ENCODE assay signal across 10 mouse cellular contexts in the genomic region with DNA sequence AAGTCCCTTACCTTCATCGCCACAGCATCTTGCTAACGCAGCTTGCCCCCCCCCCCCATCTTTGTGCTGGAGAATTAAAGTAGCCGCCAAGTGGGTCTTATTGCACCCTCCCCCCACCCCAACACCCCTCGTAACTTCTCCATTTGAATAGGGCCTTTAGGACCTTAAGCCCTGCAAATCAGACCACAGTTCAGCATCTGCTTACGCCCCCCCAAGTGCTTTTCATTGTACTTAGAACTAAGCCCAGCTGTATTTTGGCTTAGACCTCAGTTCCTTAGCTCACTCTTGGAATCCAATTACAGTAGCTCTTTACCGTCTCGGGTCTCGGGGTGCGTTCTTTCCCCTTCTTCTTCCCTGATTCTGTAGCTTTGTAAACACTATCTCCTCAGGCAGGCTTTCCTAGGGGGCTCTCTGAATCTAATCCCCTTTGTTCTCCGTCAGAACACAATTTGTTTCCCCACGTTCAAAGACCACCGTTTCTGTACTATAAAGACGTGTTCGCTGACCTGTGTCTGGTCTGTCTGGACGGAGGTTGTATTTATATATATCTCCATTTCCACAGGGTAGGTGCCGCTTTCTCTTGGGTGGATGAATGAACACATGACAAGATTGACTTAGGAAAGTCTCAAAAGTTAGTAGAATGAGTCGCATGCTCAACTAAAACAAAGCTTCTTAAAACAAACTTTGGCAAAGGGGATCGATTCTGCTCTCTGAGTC.
DNase-seq lines count a peak whose midpoint lies in the region; ATAC-seq lines count a peak whose summit lies in the region.
"Had no signal": no experiment of that assay in that cellular context is flagged by ENCODE, and none has a peak within 500 bp of the region (broad histone marks: within the 10 kb centered on the region; RNA-seq: fewer than 3 reads in every experiment).

No protein-coding gene starts in this region.

- no peaks in the 10 kb centered on the region for H3K36me3 ChIP-seq in heart, embryonic 13.5 days
- no peaks in the 10 kb centered on the region for H3K36me3 ChIP-seq in hindbrain, embryonic 11.5 days (ENCODE audit: control insufficient read depth, insufficient read depth, low read length)
- H3K36me3 ChIP-seq in midbrain, embryonic 13.5 days = no peaks in the 10 kb centered on the region

- H3K9ac ChIP-seq in heart, embryonic 13.5 days = peak overlapping the region; percentile 50
- no peak overlapping the region for H3K9ac ChIP-seq in hindbrain, embryonic 11.5 days (ENCODE audit: low read depth, low read length)
- no peak overlapping the region; the same call in 1 of the 2 replicates for H3K9ac ChIP-seq in midbrain, embryonic 13.5 days (replicated peaks)

- peaks cover 13% of the 10 kb centered on the region for H3K4me1 ChIP-seq in heart, embryonic 13.5 days
- H3K4me1 ChIP-seq in hindbrain, embryonic 11.5 days (replicated peaks; ENCODE audit: control insufficient read depth, insufficient read depth, low read length) = no peaks in the 10 kb centered on the region
- peaks cover 14% of the 10 kb centered on the region for H3K4me1 ChIP-seq in midbrain, embryonic 13.5 days (replicated peaks)

- no peak for DNase-seq in heart, adult 8-10 months (ENCODE audit: low spot score)
- peak; percentile 34 for DNase-seq in R1 (ENCODE audit: low read depth, low spot score)
- DNase-seq in hindbrain, embryonic 11.5 days (ENCODE audit: low spot score) = peak; percentile 39
- DNase-seq in left cerebral cortex, adult 18-20 months (ENCODE audit: low spot score in 2 of 2) = no peak
- DNase-seq in cerebellum, postnatal 10 days = no peak
- no peak for DNase-seq in urinary bladder, adult 2 months (ENCODE audit: low spot score)
- DNase-seq: adrenal gland, adult 8-10 months; kidney, adult 8-10 months had no signal

- H3K4me2 ChIP-seq in heart, embryonic 13.5 days = peak overlapping the region; percentile 64
- H3K4me2 ChIP-seq in hindbrain, embryonic 11.5 days (replicated peaks; ENCODE audit: low read depth, low read length) = peak overlapping the region; percentile 30
- peak overlapping the region; percentile 55 for H3K4me2 ChIP-seq in midbrain, embryonic 13.5 days (replicated peaks)

- peak overlapping the region; percentile 35 for H3K4me3 ChIP-seq in heart, embryonic 13.5 days
- H3K4me3 ChIP-seq in hindbrain, embryonic 11.5 days (ENCODE audit: low read depth, low read length) = peak overlapping the region; percentile 16; the same call in 1 of the 2 replicates
- H3K4me3 ChIP-seq in midbrain, embryonic 13.5 days (replicated peaks) = peak overlapping the region; percentile 16

- 7% methylated on average over 18 of the region's 18 CpGs for WGBS in heart, embryonic 13.5 days
- WGBS in hindbrain, embryonic 11.5 days = 4% methylated on average over 18 of the region's 18 CpGs
- 1% methylated on average over 18 of the region's 18 CpGs for WGBS in midbrain, embryonic 13.5 days

- H3K9me3 ChIP-seq in heart, embryonic 13.5 days = no peaks in the 10 kb centered on the region
- no peaks in the 10 kb centered on the region for H3K9me3 ChIP-seq in hindbrain, embryonic 11.5 days (ENCODE audit: control insufficient read depth, low read length)
- no peaks in the 10 kb centered on the region for H3K9me3 ChIP-seq in midbrain, embryonic 13.5 days

- ATAC-seq in heart, embryonic 13.5 days (ENCODE audit: extremely low read depth, insufficient number of reproducible peaks, low FRiP score, low TSS enrichment) = no peak
- ATAC-seq in hindbrain, embryonic 11.5 days (ENCODE audit: low FRiP score) = no peak
- ATAC-seq in midbrain, embryonic 13.5 days = peak; percentile 82

- peaks cover 22% of the 10 kb centered on the region for H3K27me3 ChIP-seq in heart, embryonic 13.5 days (replicated peaks)
- no peaks in the 10 kb centered on the region for H3K27me3 ChIP-seq in hindbrain, embryonic 11.5 days (ENCODE audit: control insufficient read depth, insufficient read depth, low read length)
- H3K27me3 ChIP-seq in midbrain, embryonic 13.5 days = 0 out of 2 replicates have a peak, but pooled peaks cover 5% of the 10 kb centered on the region

- no peak overlapping the region for H3K27ac ChIP-seq in heart, embryonic 13.5 days (replicated peaks)
- H3K27ac ChIP-seq in hindbrain, embryonic 11.5 days (ENCODE audit: low read depth, low read length) = no peak overlapping the region
- no peak overlapping the region for H3K27ac ChIP-seq in midbrain, embryonic 13.5 days

Comparison
In these comparisons a context has a peak if more than half of its experiments do, and no peak if none do; other contexts are left out.
1. DNase-seq: peak in R1 (single experiment) and hindbrain, embryonic 11.5 days (single experiment); none in heart, adult 8-10 months (single experiment), left cerebral cortex, adult 18-20 months (0 of 2), cerebellum, postnatal 10 days (0 of 2) and urinary bladder, adult 2 months (single experiment).
2. Peak in every context shown above with its lines, with median percentiles within 50 percentile points of each other: H3K4me2 ChIP-seq and H3K4me3 ChIP-seq.